Mouse (Mus musculus): ENCODE results near the gene Chst10. TPM values are rescaled to one million over a fixed set of nuclear protein-coding genes. Genes with fewer than 3 reads are reported as not detected.

Chst10 gene
- total and polyA plus RNA-seq, 2 experiments: 0.05 to 0.09 TPM

DNA sequence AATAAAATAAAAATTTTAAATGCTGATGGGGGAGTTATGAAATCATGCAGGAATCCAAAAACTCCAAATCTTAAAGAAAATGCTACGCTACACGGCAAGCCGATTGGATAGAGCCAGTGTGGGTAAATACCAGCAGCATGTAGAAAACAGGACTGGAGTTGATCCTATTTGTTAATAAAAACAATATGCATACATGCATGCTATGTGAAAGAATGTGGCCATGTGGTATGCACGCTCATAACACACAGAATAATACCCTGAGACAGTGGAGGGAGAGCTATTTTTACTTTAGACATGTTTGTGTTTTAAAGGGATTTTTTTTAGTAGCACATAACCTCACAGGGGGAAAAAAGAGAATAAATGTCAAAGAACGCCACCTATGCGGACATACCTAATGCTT, 9.2 kb downstream of the Chst10 start:
- Histone ChIP-seq H3K4me3 (ENCODE audit: insufficient read depth, low read depth, low read length) (no peak overlapping the region), H3K79me2 (ENCODE audit: control insufficient read depth, insufficient read depth, low read length) (no peaks in the 10 kb centered on the region), H3K27ac (replicated peaks; ENCODE audit: insufficient read depth, low read depth, low read length) (no peak overlapping the region), H3K27me3 (ENCODE audit: control insufficient read depth, insufficient read depth, low read length) (no peaks in the 10 kb centered on the region), H3K36me3 (ENCODE audit: control insufficient read depth, insufficient read depth, low read length) (no peaks in the 10 kb centered on the region), H3K9ac (ENCODE audit: low read depth, low read length) (no peak overlapping the region), H3K4me1 (ENCODE audit: control insufficient read depth, insufficient read depth, low read length) (no peaks in the 10 kb centered on the region)
- TF ChIP-seq POLR2A (IDR thresholded peaks at IDR 0.05; ENCODE audit: extremely low read depth, insufficient read depth, low read length) (no peak), CTCF (IDR thresholded peaks at IDR 0.05; ENCODE audit: low read depth, low read length) (no peak)
- 92% methylated on average over 6 of the region's 6 CpGs for WGBS
- DNase-seq (ENCODE audit: extremely low read depth, low read depth, low spot score): no peak

DNA sequence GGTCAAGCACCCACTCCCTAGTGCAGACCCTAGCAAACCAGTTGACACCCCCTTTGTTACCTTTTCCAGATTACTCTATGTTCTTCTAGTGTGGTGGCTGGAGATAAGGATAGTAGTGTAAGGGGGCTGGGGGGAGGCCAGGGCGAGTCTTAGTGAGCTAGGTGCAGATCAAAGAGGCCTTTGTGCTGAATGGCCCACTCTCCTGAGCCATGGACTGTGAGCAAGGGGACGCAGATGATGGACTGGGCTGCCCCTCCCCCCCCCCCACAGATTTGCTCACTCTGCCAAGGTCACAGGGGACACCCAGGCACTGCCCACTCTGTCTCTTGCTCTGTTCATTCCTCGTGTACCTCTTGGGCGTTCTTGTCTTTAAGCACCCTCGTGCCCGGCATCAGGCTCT, 10.9 kb downstream of the Chst10 start:
- WGBS: 56% methylated on average over 6 of the region's 6 CpGs
- no peak for DNase-seq (ENCODE audit: extremely low read depth, low read depth, low spot score)
- Histone ChIP-seq H3K4me1 (ENCODE audit: control insufficient read depth, insufficient read depth, low read length) (no peaks in the 10 kb centered on the region), H3K9ac (ENCODE audit: low read depth, low read length) (no peak overlapping the region), H3K27ac (replicated peaks; ENCODE audit: insufficient read depth, low read depth, low read length) (no peak overlapping the region), H3K36me3 (ENCODE audit: control insufficient read depth, insufficient read depth, low read length) (no peaks in the 10 kb centered on the region), H3K27me3 (ENCODE audit: control insufficient read depth, insufficient read depth, low read length) (no peaks in the 10 kb centered on the region), H3K79me2 (ENCODE audit: control insufficient read depth, insufficient read depth, low read length) (no peaks in the 10 kb centered on the region), H3K4me3 (ENCODE audit: insufficient read depth, low read depth, low read length) (no peak overlapping the region)
- no peak for TF ChIP-seq POLR2A (IDR thresholded peaks at IDR 0.05; ENCODE audit: extremely low read depth, insufficient read depth, low read length)
- TF ChIP-seq CTCF (IDR thresholded peaks at IDR 0.05; ENCODE audit: low read depth, low read length): no peak

GRCm38 (mm10) chr1:38886602-38887001, 11.4 kb downstream of the Chst10 start:
- no peaks in the 10 kb centered on the region for H3K79me2 ChIP-seq (ENCODE audit: control insufficient read depth, insufficient read depth, low read length)
- H3K4me3 ChIP-seq (ENCODE audit: insufficient read depth, low read depth, low read length): no peak overlapping the region
- H3K27me3 ChIP-seq (ENCODE audit: control insufficient read depth, insufficient read depth, low read length): no peaks in the 10 kb centered on the region
- no peaks in the 10 kb centered on the region for H3K36me3 ChIP-seq (ENCODE audit: control insufficient read depth, insufficient read depth, low read length)
- no peak overlapping the region for H3K9ac ChIP-seq (ENCODE audit: low read depth, low read length)
- no peaks in the 10 kb centered on the region for H3K4me1 ChIP-seq (ENCODE audit: control insufficient read depth, insufficient read depth, low read length)
- DNase-seq (ENCODE audit: extremely low read depth, low read depth, low spot score): no peak
- TF ChIP-seq CTCF (IDR thresholded peaks at IDR 0.05; ENCODE audit: low read depth, low read length): no peak
- no peak overlapping the region for H3K27ac ChIP-seq (replicated peaks; ENCODE audit: insufficient read depth, low read depth, low read length)
- 66% methylated on average over 2 of the region's 2 CpGs for WGBS

GRCm38 (mm10) chr1:38885956-38886355, 12.0 kb downstream of the Chst10 start:
- TF ChIP-seq POLR2A (IDR thresholded peaks at IDR 0.05; ENCODE audit: extremely low read depth, insufficient read depth, low read length) (no peak), CTCF (IDR thresholded peaks at IDR 0.05; ENCODE audit: low read depth, low read length) (no peak)
- no peak overlapping the region for H3K9ac ChIP-seq (ENCODE audit: low read depth, low read length)
- H3K4me3 ChIP-seq (ENCODE audit: insufficient read depth, low read depth, low read length): no peak overlapping the region
- H3K27ac ChIP-seq (replicated peaks; ENCODE audit: insufficient read depth, low read depth, low read length): no peak overlapping the region
- no peaks in the 10 kb centered on the region for H3K36me3 ChIP-seq (ENCODE audit: control insufficient read depth, insufficient read depth, low read length)
- no peaks in the 10 kb centered on the region for H3K4me1 ChIP-seq (ENCODE audit: control insufficient read depth, insufficient read depth, low read length)
- 64% methylated on average over 2 of the region's 2 CpGs for WGBS
- H3K79me2 ChIP-seq (ENCODE audit: control insufficient read depth, insufficient read depth, low read length): no peaks in the 10 kb centered on the region
- H3K27me3 ChIP-seq (ENCODE audit: control insufficient read depth, insufficient read depth, low read length): no peaks in the 10 kb centered on the region
- DNase-seq (ENCODE audit: extremely low read depth, low read depth, low spot score): no peak

DNA sequence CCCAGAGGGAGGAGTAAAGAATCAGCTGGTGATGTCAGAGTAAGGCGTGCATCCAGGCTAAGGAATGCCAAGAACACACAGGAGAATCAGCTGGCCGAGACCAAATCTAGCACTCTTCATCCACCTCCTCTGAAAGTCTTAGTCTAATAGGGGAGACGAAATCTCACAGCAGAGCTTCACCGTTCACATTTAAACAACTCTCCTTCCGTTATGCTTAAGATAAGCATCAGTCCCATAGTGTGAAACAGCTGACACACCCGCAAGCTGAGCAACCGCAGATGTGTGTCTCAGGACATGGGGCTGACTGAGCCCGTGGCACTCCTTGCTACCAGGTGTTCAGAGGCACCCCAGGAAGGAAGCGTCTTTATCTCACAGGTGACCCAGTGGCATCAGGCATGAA, 14.2 kb downstream of the Chst10 start:
- Histone ChIP-seq H3K27me3 (ENCODE audit: control insufficient read depth, insufficient read depth, low read length) (no peaks in the 10 kb centered on the region), H3K27ac (replicated peaks; ENCODE audit: insufficient read depth, low read depth, low read length) (no peak overlapping the region), H3K36me3 (ENCODE audit: control insufficient read depth, insufficient read depth, low read length) (no peaks in the 10 kb centered on the region), H3K79me2 (ENCODE audit: control insufficient read depth, insufficient read depth, low read length) (no peaks in the 10 kb centered on the region), H3K4me3 (ENCODE audit: insufficient read depth, low read depth, low read length) (no peak overlapping the region), H3K4me1 (ENCODE audit: control insufficient read depth, insufficient read depth, low read length) (no peaks in the 10 kb centered on the region), H3K9ac (ENCODE audit: low read depth, low read length) (no peak overlapping the region)
- TF ChIP-seq POLR2A (IDR thresholded peaks at IDR 0.05; ENCODE audit: extremely low read depth, insufficient read depth, low read length) (no peak), CTCF (IDR thresholded peaks at IDR 0.05; ENCODE audit: low read depth, low read length) (no peak)
- DNase-seq (ENCODE audit: extremely low read depth, low read depth, low spot score): no peak
- WGBS: 85% methylated on average over 9 of the region's 9 CpGs

DNA sequence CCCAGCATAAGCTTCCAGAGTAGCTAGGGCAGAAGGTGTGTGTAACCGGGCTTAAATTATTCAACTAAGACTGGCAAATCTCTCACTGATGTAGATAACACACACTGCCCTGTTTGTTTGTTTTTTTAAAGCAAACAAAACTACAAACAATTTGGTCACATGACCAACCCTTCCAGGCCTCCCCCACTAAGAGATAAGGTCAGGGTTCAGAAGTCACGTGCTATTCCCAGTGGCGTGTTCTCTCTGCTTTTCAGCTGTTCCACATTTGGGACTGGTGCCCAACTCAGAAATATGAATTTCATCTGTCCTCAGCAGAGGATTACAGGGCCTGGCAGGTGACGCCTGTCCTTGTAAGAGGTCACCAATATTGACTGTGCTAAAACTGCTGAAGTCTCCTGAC, 15.2 kb downstream of the Chst10 start:
- WGBS: 64% methylated on average over 4 of the region's 4 CpGs

More for the DNA sequence above, 15.2 kb downstream of the Chst10 start:
- no peaks in the 10 kb centered on the region for H3K79me2 ChIP-seq (ENCODE audit: control insufficient read depth, insufficient read depth, low read length)
- TF ChIP-seq CTCF (IDR thresholded peaks at IDR 0.05; ENCODE audit: low read depth, low read length): no peak
- no peak for TF ChIP-seq POLR2A (IDR thresholded peaks at IDR 0.05; ENCODE audit: extremely low read depth, insufficient read depth, low read length)
- no peaks in the 10 kb centered on the region for H3K36me3 ChIP-seq (ENCODE audit: control insufficient read depth, insufficient read depth, low read length)
- no peaks in the 10 kb centered on the region for H3K4me1 ChIP-seq (ENCODE audit: control insufficient read depth, insufficient read depth, low read length)
- no peak for DNase-seq (ENCODE audit: extremely low read depth, low read depth, low spot score)
- no peak overlapping the region for H3K4me3 ChIP-seq (ENCODE audit: insufficient read depth, low read depth, low read length)
- no peak overlapping the region for H3K27ac ChIP-seq (replicated peaks; ENCODE audit: insufficient read depth, low read depth, low read length)
- H3K27me3 ChIP-seq (ENCODE audit: control insufficient read depth, insufficient read depth, low read length): no peaks in the 10 kb centered on the region
- H3K9ac ChIP-seq (ENCODE audit: low read depth, low read length): no peak overlapping the region
